Mouse (Mus musculus) retina, embryonic 14.5 days (tissue): ENCODE results near the gene Hist1h2ao.
"Not testable (repeated sequence)": the region's sequence is repeated elsewhere in the genome, so short reads cannot be mapped to it uniquely, and the experiment has no call there.

ENCODE experiments used
- DNase-seq: peaks from one replicate; pipeline ENCODE4 v3.0.0-alpha.2; 2015; ENCODE audit warnings: low spot score

Gene Hist1h2ao

GRCm38 (mm10) chr13:21810073-21810472, at the start of gene Hist1h2ao, which contains the start of gene Hist1h2bq:
Gene Hist1h2ao (plus strand): TSS chr13:21810465.
Gene Hist1h2bq (minus strand): TSS chr13:21810197.
- not testable (repeated sequence) for DNase-seq

DNA sequence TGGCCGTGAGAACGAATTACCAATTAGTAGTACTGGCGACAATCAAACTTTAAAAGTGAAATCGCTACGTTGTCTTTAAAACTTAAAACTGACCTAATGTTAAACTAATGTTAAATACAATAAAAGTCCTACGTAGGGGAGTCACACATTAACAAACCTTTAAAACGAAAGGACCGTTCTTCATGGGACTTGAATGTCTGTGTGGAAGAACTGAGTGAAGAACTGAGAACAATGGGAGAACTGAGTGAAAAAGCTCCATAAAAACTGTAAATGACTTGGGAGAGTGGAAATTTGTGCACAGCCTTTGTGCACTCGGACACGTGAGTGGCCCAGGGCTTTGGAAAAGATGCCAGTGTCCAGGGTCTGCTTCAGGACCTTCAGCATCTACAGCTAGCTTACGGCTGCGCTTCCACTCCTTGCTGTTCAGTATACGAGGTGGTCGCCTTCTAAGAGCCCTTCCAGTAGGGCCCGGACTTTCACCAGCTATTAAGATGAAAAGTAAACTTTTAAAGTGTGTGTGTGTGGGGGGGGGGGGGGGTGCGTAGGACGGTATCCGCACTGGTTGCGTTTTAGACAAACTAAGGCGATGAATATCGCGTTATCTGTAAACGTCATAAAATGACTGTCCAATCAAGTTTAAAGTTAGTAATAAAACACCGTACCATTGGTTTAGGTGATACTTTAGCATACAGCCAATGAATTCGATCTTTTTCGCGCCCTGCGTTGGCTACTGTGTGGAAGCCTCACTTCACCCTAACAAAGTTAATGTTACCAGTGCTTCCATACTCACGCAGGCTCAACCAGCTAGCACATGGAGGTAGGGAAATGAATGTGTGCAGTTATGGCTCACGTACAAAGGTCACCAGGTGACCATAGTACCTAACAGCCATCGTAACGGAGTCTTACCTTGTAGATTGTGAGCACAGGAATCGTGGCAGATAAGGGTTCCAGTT, 31.2 kb upstream of the Hist1h2ao start:
- peak; percentile 90 for DNase-seq

- peak; percentile 79 for DNase-seq
These were observed 30.2 kb upstream of the Hist1h2ao start, which contains the start of gene Hist1h1b for GRCm38 (mm10) chr13:21779767-21780731. Gene Hist1h1b (minus strand): TSS chr13:21780625.

DNA sequence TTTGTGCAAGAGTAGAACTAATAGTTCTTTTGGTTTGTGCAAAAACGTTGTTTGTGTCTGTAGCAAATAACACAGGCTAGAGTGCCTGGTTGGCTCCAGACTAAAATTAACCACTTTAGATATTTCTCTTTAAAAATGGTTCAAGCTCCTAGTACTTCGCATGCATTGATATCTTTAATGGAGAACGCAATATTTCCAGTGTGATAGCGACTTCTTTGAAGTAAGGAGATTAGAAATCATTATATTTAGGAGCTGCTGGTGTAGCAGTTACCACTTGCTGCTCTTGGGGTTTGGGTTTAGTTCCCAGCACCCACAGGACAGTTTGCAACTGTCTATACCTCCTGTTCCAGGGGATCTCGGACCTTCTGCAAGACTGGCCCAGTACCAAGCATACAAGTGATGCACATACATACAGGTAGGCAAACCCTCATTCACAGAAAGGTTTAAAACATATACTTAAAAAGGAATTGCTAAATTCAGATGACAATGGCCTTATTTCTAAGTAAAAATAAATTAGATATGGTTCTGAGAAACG, 29.2 kb upstream of the Hist1h2ao start:
- DNase-seq, result peak; percentile 16

GRCm38 (mm10) chr13:21781639-21782038, 28.6 kb upstream of the Hist1h2ao start:
- no peak for DNase-seq

- DNase-seq, result peak; percentile 59
These were observed 27.7 kb upstream of the Hist1h2ao start for GRCm38 (mm10) chr13:21782361-21783254.

GRCm38 (mm10) chr13:21783255-21783617, 27.0 kb upstream of the Hist1h2ao start, which contains the start of gene Hist1h3i:
Gene Hist1h3i (minus strand): TSS chr13:21783370.
- DNase-seq, result peak; percentile 92

- DNase-seq, result peak; percentile 78
These were observed 26.5 kb upstream of the Hist1h2ao start for GRCm38 (mm10) chr13:21783734-21784161.

DNA sequence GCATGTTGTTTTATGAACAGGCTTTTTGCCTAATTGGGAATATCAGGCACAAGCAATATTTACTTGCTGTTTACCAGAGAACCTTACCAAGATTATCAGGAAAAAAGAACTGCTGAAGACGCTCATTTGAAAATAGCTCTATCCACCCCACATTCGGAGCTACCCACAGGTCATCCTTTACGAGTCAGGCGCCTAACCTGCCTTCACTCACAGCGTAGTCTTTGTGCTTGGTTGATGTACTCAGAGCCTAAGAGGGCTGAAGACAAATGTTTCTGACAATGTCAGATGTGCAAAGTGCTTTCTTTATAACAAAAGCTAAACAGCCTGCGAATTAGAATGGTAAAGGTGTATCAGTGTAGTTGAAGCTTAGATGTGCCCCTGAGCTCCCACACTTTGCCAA, 26.0 kb upstream of the Hist1h2ao start:
- DNase-seq, result no peak

GRCm38 (mm10) chr13:21786189-21786898, 23.9 kb upstream of the Hist1h2ao start:
- DNase-seq, result peak; percentile 40

DNA sequence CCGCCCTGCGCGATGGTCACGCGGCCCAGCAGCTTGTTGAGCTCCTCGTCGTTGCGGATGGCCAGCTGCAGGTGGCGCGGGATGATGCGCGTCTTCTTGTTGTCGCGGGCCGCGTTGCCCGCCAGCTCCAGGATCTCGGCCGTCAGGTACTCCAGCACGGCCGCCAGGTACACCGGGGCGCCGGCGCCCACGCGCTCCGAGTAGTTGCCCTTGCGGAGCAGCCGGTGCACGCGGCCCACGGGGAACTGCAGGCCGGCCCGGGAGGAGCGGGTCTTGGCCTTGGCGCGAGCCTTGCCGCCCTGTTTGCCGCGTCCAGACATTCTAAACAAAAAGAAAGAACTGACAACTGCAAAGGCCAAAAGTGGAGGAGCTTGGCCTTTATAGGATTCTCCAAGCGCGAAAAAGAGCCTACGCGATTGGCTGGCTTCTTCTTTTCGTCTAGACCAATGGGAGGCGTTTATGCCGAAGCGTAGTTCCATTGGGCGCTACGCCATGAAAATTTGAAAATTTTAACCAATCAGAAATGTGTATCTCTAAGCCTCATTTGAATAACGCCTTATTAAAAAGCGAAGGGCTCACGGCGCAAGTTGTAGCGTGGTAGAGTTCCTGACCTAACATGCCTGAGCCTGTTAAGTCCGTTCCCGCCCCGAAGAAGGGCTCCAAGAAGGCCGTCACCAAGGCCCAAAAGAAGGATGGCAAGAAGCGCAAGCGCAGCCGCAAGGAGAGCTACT, 23.2 kb upstream of the Hist1h2ao start, which contains the start of the genes Hist1h2an and Hist1h2bp:
Gene Hist1h2an, minus strand, starts transcription at position 320 of the 731 bp plus-strand sequence.
Gene Hist1h2bp, plus strand, starts transcription at position 563 of the 731 bp plus-strand sequence.
- peak; percentile 98 for DNase-seq

DNA sequence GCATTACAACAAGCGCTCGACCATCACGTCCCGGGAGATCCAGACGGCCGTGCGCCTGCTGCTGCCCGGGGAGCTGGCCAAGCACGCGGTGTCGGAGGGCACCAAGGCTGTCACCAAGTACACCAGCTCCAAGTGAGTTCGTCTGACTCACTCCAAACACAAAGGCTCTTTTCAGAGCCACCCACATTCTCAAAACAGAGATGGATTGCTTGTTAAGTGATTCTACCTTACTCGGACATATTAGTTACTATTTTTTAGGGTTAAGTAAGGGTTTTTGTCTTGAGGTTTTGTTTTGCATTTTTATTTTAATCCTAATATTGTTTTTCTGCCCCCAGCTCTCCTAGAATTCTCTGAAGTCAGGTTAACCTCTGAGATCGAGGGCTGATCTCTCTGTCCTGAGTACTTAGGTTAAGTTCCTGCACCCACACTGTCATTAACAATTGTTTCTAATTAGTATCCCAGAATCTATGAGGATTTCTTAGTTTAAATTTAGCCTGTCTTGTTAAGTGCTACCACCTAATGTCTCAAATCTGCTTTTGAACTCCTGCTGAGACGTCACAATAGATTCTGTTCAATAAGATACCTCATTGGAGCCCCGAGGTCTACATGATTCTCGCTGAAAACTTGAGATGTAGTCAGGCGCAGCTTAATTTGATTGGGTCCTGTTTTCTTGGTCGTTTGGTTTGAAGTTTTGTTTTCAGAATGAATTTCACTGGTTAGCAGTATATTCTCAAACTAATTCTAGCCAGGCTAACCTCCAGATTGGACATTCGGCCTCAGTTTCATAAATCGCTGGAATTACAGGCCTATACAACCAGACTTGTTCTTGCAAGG, 22.3 kb upstream of the Hist1h2ao start:
- peak; percentile 46 for DNase-seq

DNA sequence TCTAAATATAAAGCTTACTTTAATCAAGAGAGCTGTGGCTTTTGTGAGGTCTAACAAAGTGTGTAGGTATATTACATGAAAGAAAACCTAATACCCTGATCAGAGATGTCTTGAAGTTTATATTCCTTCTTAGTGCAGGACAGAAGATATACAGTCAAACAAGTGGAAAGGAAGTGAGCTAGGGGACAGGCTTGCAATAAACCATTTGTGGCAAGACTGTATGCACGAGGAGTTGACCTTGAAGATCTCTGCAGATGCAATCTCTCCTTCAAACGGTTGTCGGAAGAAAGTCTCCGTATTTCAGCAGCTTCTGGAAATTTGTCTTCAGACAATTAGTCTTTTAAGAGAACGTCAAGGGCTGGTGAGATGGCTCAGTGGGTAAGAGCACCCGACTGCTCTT, 20.3 kb upstream of the Hist1h2ao start:
- no peak for DNase-seq

DNA sequence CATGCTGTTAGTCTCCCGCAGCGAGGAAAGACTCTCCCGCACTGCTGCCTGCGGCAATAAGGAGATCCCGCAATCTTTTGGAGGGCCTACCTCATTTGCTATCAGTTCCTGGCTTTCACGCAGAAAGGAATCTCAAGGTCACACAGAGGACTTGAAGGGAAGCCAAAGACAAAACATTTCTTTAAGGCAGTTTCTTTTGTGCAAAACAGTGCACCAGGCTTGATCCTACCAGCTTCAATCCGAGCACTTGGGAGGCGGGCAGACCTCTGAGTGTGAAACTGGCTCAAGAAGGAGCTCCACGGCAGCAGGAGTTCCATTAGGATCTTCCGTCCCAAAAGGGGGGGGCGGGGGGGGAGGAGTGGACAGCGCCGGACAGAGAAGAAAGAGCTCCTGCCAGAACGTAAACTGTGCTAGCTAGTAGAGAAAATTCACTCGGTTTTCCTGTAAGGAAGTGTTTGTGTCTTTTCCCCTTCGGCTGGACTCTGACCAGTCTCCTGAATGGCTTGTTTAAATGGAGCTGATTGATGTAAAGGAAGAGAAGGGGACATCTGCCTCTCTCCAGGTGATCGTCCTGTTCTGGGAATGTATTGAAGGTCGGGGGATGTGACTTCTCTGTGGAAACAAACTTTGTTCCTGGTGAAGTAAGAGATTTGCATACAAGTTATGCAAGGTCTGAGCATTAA, 19.5 kb upstream of the Hist1h2ao start:
- no peak for DNase-seq

- no peak for DNase-seq
These were observed 14.7 kb upstream of the Hist1h2ao start for GRCm38 (mm10) chr13:21795584-21795983.

DNA sequence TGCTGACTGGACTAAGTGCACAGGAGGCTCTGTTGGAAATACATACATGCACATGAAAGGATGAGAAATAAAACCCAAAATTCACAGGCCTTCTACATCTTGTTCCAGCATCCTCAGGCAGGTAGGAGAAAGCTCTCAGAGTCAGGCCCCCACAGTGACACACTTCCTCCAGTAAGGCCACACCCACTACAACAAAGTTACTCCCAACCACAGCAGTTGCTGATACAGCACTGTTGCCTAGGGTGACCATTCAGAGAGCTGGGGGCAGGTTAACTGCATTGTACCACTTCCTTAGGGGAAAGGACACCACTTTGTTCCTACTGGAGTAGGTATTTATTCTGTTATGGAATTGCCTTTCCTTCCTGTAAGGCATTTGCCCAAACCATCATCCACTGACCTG, 13.1 kb upstream of the Hist1h2ao start:
- DNase-seq, result not testable (repeated sequence)

DNA sequence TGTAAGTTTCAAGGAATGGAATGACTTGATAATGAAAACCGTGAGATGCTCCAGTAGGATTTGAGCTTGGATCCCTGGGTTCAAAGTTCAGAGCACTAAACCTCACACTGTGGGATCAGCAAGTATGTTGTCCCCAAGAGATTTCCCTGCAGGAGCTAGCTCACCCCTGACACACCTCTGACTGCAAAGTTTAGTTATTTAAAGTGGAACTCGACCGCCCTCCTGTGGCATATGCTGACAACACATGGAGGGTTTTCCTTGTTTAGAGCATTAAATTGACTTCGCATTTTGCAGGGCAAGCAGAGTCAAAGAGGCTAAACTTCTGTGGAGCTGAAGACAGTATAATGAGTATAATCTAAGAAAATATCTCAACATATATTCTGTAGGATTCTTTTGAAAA, 7.2 kb upstream of the Hist1h2ao start:
- not testable (repeated sequence) for DNase-seq

- DNase-seq, result not testable (repeated sequence)
These were observed 809 bp downstream of the Hist1h2ao start for GRCm38 (mm10) chr13:21811074-21811473.
